Mouse (Mus musculus): ENCODE measurements around the gene Picalm. TPM values are rescaled to one million over a fixed set of nuclear protein-coding genes. Genes with fewer than 3 reads are reported as not detected.

Picalm gene
- polyA plus RNA-seq, 1 experiment from 2014 or later, result 56.3 TPM

- WGBS, result 80% methylated on average over 3 of the region's 3 CpGs
- no peak for ATAC-seq (ENCODE audit: low FRiP score, low TSS enrichment)
- H3K9me3 ChIP-seq (ENCODE audit: control insufficient read depth, low read length), result no peaks in the 10 kb centered on the region
Measured at GRCm38 (mm10) chr7:90140290-90140689, 10.3 kb downstream of the Picalm start.

GRCm38 (mm10) chr7:90144275-90144674 is 14.3 kb downstream of the Picalm start:
- H3K27ac ChIP-seq (replicated peaks; ENCODE audit: low read depth, low read length), result no peak overlapping the region
- H3K36me3 ChIP-seq (ENCODE audit: control insufficient read depth, insufficient read depth, low read length), result no peaks in the 10 kb centered on the region
- H3K4me1 ChIP-seq (ENCODE audit: control insufficient read depth, insufficient read depth, low read length), result peaks cover 6% of the 10 kb centered on the region; the same call in 1 of the 2 replicates
- H3K27me3 ChIP-seq (ENCODE audit: control insufficient read depth, insufficient read depth, low read length), result no peaks in the 10 kb centered on the region
- no peak overlapping the region for H3K4me2 ChIP-seq (ENCODE audit: low read length)
- DNase-seq (no peak), ATAC-seq (ENCODE audit: low FRiP score, low TSS enrichment) (no peak)
- 66% methylated on average over 2 of the region's 2 CpGs for WGBS
- no peaks in the 10 kb centered on the region for H3K9me3 ChIP-seq (ENCODE audit: control insufficient read depth, low read length)
- H3K9ac ChIP-seq (replicated peaks; ENCODE audit: low read length), result no peak overlapping the region
- H3K4me3 ChIP-seq (replicated peaks; ENCODE audit: low read depth, low read length), result no peak overlapping the region

More at GRCm38 (mm10) chr7:90140290-90140689, 10.3 kb downstream of the Picalm start:
- Histone ChIP-seq H3K27ac (replicated peaks; ENCODE audit: low read depth, low read length) (no peak overlapping the region), H3K36me3 (ENCODE audit: control insufficient read depth, insufficient read depth, low read length) (no peaks in the 10 kb centered on the region), H3K4me1 (ENCODE audit: control insufficient read depth, insufficient read depth, low read length) (0 out of 2 replicates have a peak, but pooled peaks cover 6% of the 10 kb centered on the region), H3K9ac (replicated peaks; ENCODE audit: low read length) (no peak overlapping the region), H3K27me3 (ENCODE audit: control insufficient read depth, insufficient read depth, low read length) (no peaks in the 10 kb centered on the region), H3K4me3 (replicated peaks; ENCODE audit: low read depth, low read length) (no peak overlapping the region), H3K4me2 (ENCODE audit: low read length) (no peak overlapping the region)
- no peak for DNase-seq

- Histone ChIP-seq H3K9me3 (ENCODE audit: control insufficient read depth, low read length) (no peaks in the 10 kb centered on the region), H3K4me3 (replicated peaks; ENCODE audit: low read depth, low read length) (no peak overlapping the region), H3K36me3 (ENCODE audit: control insufficient read depth, insufficient read depth, low read length) (no peaks in the 10 kb centered on the region), H3K27me3 (ENCODE audit: control insufficient read depth, insufficient read depth, low read length) (no peaks in the 10 kb centered on the region), H3K4me2 (ENCODE audit: low read length) (no peak overlapping the region), H3K27ac (replicated peaks; ENCODE audit: low read depth, low read length) (no peak overlapping the region), H3K4me1 (ENCODE audit: control insufficient read depth, insufficient read depth, low read length) (peaks cover 3% of the 10 kb centered on the region; the same call in 1 of the 2 replicates), H3K9ac (replicated peaks; ENCODE audit: low read length) (no peak overlapping the region)
- 88% methylated on average over 2 of the region's 2 CpGs for WGBS
- DNase-seq, result no peak
- no peak for ATAC-seq (ENCODE audit: low FRiP score, low TSS enrichment)
Measured at GRCm38 (mm10) chr7:90144971-90145370, 15.0 kb downstream of the Picalm start.

- H3K9me3 ChIP-seq (ENCODE audit: control insufficient read depth, low read length), result no peaks in the 10 kb centered on the region
- peaks cover 3% of the 10 kb centered on the region; the same call in 1 of the 2 replicates for H3K4me1 ChIP-seq (ENCODE audit: control insufficient read depth, insufficient read depth, low read length)
- no peak for DNase-seq
- H3K4me2 ChIP-seq (ENCODE audit: low read length), result no peak overlapping the region
- no peaks in the 10 kb centered on the region for H3K27me3 ChIP-seq (ENCODE audit: control insufficient read depth, insufficient read depth, low read length)
- H3K4me3 ChIP-seq (replicated peaks; ENCODE audit: low read depth, low read length), result no peak overlapping the region
- H3K36me3 ChIP-seq (ENCODE audit: control insufficient read depth, insufficient read depth, low read length), result no peaks in the 10 kb centered on the region
- no peak overlapping the region for H3K27ac ChIP-seq (replicated peaks; ENCODE audit: low read depth, low read length)
- ATAC-seq (ENCODE audit: low FRiP score, low TSS enrichment), result no peak
- no peak overlapping the region for H3K9ac ChIP-seq (replicated peaks; ENCODE audit: low read length)
Measured at GRCm38 (mm10) chr7:90145376-90145775, 15.4 kb downstream of the Picalm start.

- DNase-seq, result no peak
- 70% methylated on average over 4 of the region's 4 CpGs for WGBS
Measured at GRCm38 (mm10) chr7:90145897-90146296, 15.9 kb downstream of the Picalm start.

GRCm38 (mm10) chr7:90146321-90146720 is 16.3 kb downstream of the Picalm start:
- DNase-seq (no peak), ATAC-seq (ENCODE audit: low FRiP score, low TSS enrichment) (no peak)
- Histone ChIP-seq H3K27me3 (ENCODE audit: control insufficient read depth, insufficient read depth, low read length) (no peaks in the 10 kb centered on the region), H3K9me3 (ENCODE audit: control insufficient read depth, low read length) (no peaks in the 10 kb centered on the region), H3K36me3 (ENCODE audit: control insufficient read depth, insufficient read depth, low read length) (no peaks in the 10 kb centered on the region), H3K27ac (replicated peaks; ENCODE audit: low read depth, low read length) (no peak overlapping the region), H3K4me2 (ENCODE audit: low read length) (no peak overlapping the region), H3K9ac (replicated peaks; ENCODE audit: low read length) (no peak overlapping the region), H3K4me3 (replicated peaks; ENCODE audit: low read depth, low read length) (no peak overlapping the region), H3K4me1 (ENCODE audit: control insufficient read depth, insufficient read depth, low read length) (peaks cover 3% of the 10 kb centered on the region; the same call in 1 of the 2 replicates)
- WGBS, result 84% methylated on average over 1 of the region's 1 CpGs

More at GRCm38 (mm10) chr7:90145897-90146296, 15.9 kb downstream of the Picalm start:
- H3K9ac ChIP-seq (replicated peaks; ENCODE audit: low read length), result no peak overlapping the region
- no peak overlapping the region for H3K4me3 ChIP-seq (replicated peaks; ENCODE audit: low read depth, low read length)
- no peaks in the 10 kb centered on the region for H3K27me3 ChIP-seq (ENCODE audit: control insufficient read depth, insufficient read depth, low read length)
- H3K4me2 ChIP-seq (ENCODE audit: low read length), result no peak overlapping the region
- no peaks in the 10 kb centered on the region for H3K36me3 ChIP-seq (ENCODE audit: control insufficient read depth, insufficient read depth, low read length)
- H3K9me3 ChIP-seq (ENCODE audit: control insufficient read depth, low read length), result no peaks in the 10 kb centered on the region
- no peak for ATAC-seq (ENCODE audit: low FRiP score, low TSS enrichment)
- peaks cover 3% of the 10 kb centered on the region; the same call in 1 of the 2 replicates for H3K4me1 ChIP-seq (ENCODE audit: control insufficient read depth, insufficient read depth, low read length)
- no peak overlapping the region for H3K27ac ChIP-seq (replicated peaks; ENCODE audit: low read depth, low read length)

GRCm38 (mm10) chr7:90148023-90148422 is 18.0 kb downstream of the Picalm start:
- Histone ChIP-seq H3K27me3 (ENCODE audit: control insufficient read depth, insufficient read depth, low read length) (no peaks in the 10 kb centered on the region), H3K4me2 (ENCODE audit: low read length) (no peak overlapping the region), H3K4me1 (ENCODE audit: control insufficient read depth, insufficient read depth, low read length) (no peaks in the 10 kb centered on the region; the same call in 1 of the 2 replicates), H3K9me3 (ENCODE audit: control insufficient read depth, low read length) (no peaks in the 10 kb centered on the region), H3K4me3 (replicated peaks; ENCODE audit: low read depth, low read length) (no peak overlapping the region), H3K27ac (replicated peaks; ENCODE audit: low read depth, low read length) (no peak overlapping the region), H3K36me3 (ENCODE audit: control insufficient read depth, insufficient read depth, low read length) (no peaks in the 10 kb centered on the region), H3K9ac (replicated peaks; ENCODE audit: low read length) (no peak overlapping the region)
- DNase-seq, result no peak
- ATAC-seq (ENCODE audit: low FRiP score, low TSS enrichment), result no peak
- 92% methylated on average over 2 of the region's 2 CpGs for WGBS

- no peak overlapping the region for H3K4me2 ChIP-seq (ENCODE audit: low read length)
- H3K4me1 ChIP-seq (ENCODE audit: control insufficient read depth, insufficient read depth, low read length), result no peaks in the 10 kb centered on the region; the same call in 1 of the 2 replicates
- H3K9me3 ChIP-seq (ENCODE audit: control insufficient read depth, low read length), result no peaks in the 10 kb centered on the region
- H3K9ac ChIP-seq (replicated peaks; ENCODE audit: low read length), result no peak overlapping the region
- DNase-seq, result no peak
- no peak overlapping the region for H3K27ac ChIP-seq (replicated peaks; ENCODE audit: low read depth, low read length)
- ATAC-seq (ENCODE audit: low FRiP score, low TSS enrichment), result no peak
- H3K4me3 ChIP-seq (replicated peaks; ENCODE audit: low read depth, low read length), result no peak overlapping the region
- WGBS, result 76% methylated on average over 1 of the region's 1 CpGs
- H3K36me3 ChIP-seq (ENCODE audit: control insufficient read depth, insufficient read depth, low read length), result no peaks in the 10 kb centered on the region
- no peaks in the 10 kb centered on the region for H3K27me3 ChIP-seq (ENCODE audit: control insufficient read depth, insufficient read depth, low read length)
Measured at GRCm38 (mm10) chr7:90148516-90148915, 18.5 kb downstream of the Picalm start.

GRCm38 (mm10) chr7:90150311-90150710 is 20.3 kb downstream of the Picalm start:
- Histone ChIP-seq H3K36me3 (ENCODE audit: control insufficient read depth, insufficient read depth, low read length) (no peaks in the 10 kb centered on the region), H3K9me3 (ENCODE audit: control insufficient read depth, low read length) (no peaks in the 10 kb centered on the region), H3K27me3 (ENCODE audit: control insufficient read depth, insufficient read depth, low read length) (no peaks in the 10 kb centered on the region), H3K4me1 (ENCODE audit: control insufficient read depth, insufficient read depth, low read length) (no peaks in the 10 kb centered on the region; the same call in 1 of the 2 replicates), H3K4me3 (replicated peaks; ENCODE audit: low read depth, low read length) (no peak overlapping the region), H3K4me2 (ENCODE audit: low read length) (no peak overlapping the region), H3K9ac (replicated peaks; ENCODE audit: low read length) (no peak overlapping the region), H3K27ac (replicated peaks; ENCODE audit: low read depth, low read length) (no peak overlapping the region)
- WGBS, result 49% methylated on average over 2 of the region's 2 CpGs
- DNase-seq, result peak; percentile 75
- ATAC-seq (ENCODE audit: low FRiP score, low TSS enrichment), result 0 out of 2 replicates have a peak, but pooled peaks have one; percentile 53
